Mouse (Mus musculus) gastrocnemius, postnatal 14 days (tissue): ENCODE data around the gene Grik2. TPM values are rescaled to one million over a fixed set of nuclear protein-coding genes. Genes with fewer than 3 reads are reported as not detected.

ENCODE experiments used
- DNase-seq: peaks from one replicate; pipeline ENCODE4 v3.0.0; 2021; ENCODE audit warnings: mixed read lengths
- intact Hi-C: fragments of 180-260 bp; cut with DNase I; formaldehyde crosslinking; loops from one replicate; pipeline ENCODE4 v1.15.1; 2025; ENCODE audit warnings: low total_unique reads
- total RNA-seq, 2 experiments: library from RNA; stranded (reverse); gene quantifications; 2 replicates each; pipeline ENCODE4 v1.2.3; 2021

Gene Grik2
- total RNA-seq, 2 experiments from 2014 or later: 0.44 to 0.49 TPM

DNA sequence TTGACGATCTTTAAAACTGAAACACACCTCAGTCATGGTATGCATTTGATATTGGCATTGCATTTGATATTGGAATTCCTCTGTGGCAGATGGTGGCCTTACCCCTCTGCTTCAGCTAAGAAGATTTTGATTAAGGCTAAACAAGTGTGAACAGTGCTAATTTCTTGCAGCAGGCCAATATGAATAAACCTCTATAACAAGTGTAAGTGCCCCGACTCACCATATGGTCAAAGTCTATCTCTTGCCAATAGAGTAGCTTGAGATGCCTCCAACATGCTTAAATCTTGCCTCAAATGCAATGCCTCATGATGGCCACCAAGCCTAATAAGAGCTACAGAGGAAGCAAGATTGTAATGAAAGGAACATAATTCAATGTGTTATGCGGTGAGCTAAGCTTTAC is 78.8 kb downstream of the Grik2 start:
- intact Hi-C loops: no loop called here
- no peak for DNase-seq

DNA sequence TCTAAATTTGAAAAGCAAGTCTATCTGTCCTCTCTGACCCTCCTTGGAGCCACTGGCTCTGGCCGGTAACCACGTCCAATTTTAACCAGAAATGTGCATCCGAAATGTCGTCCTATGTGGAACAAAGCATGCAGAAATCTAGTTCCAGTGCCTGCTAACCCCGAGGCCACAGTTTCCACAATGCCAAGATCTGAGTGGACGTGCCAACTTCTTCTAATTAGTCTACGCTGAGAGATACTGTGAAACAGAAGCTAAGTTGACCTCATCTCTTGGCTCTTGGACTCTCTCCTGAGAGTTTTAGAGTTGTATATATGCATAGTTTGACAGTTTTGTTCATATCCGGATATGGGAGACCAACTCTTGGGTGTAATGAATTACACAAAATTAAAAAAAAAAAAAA is 84.1 kb downstream of the Grik2 start:
- intact Hi-C loops: no loop called here
- no peak for DNase-seq

DNA sequence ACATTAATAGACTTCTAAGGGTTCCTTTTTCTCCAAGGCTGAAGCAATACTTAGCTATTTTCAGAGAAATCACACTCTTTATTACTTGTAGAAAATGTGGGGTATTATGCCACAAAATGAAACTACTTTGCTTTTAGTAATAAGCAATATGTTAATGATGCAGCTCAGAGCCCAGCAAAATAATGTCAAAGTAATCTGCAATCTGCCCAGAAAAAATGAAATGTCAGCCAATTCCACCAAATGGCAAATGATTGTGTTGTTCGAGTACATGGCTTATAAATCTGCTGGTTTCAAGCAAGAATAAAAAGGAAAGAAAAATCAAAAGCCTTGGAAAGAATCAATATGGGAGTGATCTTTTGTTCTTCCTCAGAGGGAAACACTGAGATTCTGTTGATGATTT is 136.2 kb downstream of the Grik2 start:
- intact Hi-C loops: no loop called here

DNA sequence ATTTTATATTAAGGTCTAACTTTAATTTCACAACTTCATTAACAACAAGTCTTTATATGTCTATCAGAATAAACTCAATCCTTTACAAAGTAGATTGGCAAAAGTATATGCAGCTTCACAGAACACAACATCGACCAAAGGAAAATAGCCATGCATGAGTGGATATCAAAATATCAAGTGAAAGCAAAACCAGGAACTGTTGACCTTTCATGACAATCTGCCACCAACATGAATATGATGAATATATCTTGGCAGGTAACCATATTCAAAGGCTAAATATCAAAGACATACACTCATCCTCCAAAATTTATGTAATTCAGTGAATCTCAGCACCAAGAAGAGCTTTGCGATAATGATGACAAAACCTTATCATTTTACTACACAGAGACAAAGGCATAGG is 141.4 kb downstream of the Grik2 start:
- DNase-seq: no peak
- intact Hi-C loops: no loop called here

More for the DNA sequence above, 136.2 kb downstream of the Grik2 start:
- no peak for DNase-seq

DNA sequence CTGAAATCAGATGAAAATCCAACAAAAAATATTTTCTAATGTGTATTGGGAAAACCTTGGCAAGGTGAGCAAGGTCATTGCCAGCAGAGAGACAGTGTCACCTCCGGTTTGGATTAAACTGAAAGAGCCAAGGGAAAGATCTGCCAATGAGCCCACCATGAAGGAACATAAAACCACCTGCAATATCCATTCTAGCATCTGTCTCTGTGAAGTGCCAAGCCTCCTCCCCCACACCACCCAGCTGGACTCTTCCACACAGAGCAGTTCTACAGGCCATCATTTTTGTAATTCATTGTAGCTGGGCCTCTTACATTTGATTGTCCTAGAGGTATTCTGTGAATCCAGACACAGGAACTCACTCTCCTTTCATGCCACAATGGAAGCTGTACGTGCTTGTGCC is 148.7 kb downstream of the Grik2 start:
- intact Hi-C loops: no loop called here
- no peak for DNase-seq

DNA sequence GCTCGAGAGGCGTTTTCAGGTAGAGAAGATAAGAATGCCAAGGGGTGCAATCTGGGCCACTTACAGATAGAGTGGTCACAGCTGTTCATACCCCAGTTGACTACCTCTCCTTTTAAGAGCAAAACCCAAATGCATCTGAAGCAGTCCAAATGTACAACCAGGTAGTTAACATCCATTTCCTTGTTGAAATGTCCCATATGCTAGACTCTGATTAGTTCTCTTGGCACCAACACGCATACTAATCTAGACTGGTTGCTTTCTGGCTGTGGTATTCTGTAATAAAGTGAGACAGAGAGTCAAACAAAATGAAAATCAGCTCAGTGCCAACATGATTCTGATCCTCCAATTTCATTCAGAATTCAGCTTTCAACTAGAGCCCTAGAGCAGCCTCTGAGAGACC is 164.6 kb downstream of the Grik2 start:
- intact Hi-C loops: no loop called here
- DNase-seq: no peak

DNA sequence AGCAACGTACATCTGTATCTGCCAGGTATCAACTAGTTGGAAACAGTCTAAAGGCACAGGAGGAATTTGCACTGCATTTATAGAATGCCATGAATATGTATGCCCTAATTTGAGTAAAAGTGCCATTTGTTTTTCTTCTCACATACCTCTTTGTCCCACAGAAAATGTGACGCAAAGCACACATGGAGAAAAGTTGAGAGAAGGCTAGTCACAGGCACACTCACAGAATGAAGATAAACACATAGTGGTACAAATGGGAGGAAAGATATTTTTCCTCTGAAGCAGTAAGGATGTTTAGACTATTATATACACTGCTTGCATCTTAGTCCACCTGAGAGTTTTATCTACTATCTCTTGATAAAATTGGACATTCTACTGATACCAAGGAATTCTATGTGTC is 190.9 kb downstream of the Grik2 start:
- intact Hi-C loops: no loop called here
- DNase-seq: no peak

DNA sequence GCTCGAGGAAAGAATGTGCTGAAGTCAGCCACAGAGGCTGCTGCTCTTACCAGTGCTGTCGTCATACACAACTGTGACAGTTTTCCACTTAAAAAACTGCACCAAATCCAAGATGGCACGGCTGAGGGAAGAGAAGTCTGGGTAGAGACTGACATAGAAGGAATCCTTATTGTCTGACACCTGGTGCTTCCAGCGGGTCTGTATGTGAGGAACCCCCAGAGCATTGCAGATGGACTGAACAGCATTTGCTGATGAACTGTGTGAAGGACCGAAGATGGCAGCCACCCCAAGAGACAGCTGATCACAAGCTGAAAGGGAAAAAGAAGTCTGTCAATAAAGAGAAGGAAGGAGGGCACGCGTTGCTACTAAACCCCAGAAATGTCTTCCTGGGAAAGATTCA is 215.1 kb downstream of the Grik2 start:
- intact Hi-C loops: no loop called here
- no peak for DNase-seq

DNA sequence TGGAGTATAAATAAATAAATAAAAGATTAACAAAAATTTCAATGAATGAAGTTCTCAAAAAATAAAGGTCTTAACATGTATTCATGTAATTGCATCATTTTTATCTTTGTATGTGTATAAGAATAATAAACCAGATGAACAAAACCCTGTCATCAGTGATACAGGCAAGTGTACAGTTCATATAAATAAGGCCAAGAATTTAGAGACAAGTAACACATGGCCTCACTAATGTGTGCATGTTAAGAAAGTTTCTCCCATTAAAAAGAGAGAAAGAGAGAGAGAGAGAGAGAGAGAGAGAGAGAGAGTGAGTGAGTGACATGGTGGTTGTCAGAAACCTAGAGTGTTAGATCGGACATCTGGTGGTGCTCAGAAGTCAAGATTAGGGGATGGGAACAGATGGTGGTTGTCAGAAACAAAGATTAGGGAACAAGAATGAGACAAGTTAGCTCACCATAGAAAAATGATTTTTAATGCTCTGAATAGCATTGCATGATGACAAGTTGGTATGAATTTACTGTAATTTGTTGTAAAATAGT is 228.6 kb downstream of the Grik2 start:
- no peak for DNase-seq
- intact Hi-C loops: no loop called here

DNA sequence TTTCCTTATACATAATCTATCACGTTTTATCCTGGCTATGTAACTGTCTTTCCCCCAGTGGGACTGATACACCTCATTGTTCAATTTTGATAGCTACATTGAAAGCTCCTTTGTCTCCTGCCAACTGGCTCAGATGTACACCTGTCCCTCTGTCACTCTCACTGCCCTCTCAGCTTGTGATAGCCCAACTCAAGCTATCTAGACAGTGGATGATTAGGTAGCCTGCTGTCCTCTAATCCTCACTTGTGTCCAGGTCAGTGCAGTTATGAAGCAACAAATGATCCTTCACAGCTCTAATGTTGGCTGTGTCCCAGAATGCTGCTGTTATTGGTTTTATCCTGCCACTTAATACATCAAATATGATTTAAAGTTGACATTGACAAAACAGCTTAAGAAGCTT is 246.3 kb downstream of the Grik2 start:
- intact Hi-C loops: no loop called here

DNA sequence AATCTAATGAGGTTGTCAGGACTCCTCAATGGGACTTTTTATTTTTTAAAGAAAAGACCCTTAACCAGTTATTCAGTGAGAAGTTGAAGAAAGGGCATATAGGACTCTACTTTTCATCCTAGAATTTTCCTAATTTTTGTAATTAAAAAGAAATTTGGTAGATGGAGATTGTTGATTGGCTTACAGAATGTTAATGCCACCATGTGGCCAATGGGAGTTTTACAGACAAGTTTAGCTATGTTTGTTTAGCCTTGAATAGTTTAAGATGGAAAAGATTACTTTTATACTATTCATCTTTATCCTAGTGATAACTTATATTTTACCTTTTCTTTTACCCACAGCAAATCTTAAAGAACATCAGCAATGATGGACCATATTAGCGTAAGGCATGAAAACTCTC is 268.8 kb downstream of the Grik2 start:
- no peak for DNase-seq
- intact Hi-C loops: no loop called here

More for the DNA sequence above, 246.3 kb downstream of the Grik2 start:
- no peak for DNase-seq

DNA sequence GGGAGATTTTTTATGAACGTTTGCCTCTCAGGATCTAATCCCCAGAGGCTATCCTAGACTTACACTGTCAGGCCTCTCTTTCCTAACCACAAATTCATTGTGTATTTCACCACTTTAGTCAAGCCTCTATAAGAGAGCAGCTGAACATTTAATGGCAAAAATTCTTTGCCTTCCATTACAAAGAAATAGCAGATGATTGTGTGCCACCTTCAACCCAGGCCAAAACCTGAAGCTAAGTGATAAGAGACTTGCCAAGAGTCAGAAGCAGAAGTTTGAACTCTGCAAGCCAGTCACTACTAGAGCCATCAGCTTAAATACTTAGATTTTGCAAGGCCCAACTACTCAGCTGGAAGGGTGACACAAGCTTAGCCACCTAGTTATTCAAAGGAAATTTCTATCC is 287.9 kb downstream of the Grik2 start:
- intact Hi-C loops: no loop called here
- no peak for DNase-seq

DNA sequence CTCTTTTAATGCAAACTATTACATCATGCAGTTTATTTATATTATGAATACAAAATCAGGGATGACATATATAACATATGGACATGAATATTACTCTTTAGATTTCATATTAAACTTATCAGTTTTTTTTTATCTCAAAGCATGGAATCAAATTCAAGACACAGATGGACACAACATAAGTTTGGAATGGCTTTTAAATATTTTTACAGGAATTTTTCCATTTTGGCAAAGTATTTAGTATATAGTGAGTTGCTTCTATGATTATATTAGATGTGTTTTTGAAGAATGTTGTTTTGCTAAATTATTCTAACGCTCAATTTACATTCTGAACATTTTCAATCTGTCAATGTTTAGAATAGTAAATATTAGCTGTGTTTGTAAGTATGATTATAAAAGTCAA is 291.3 kb downstream of the Grik2 start:
- intact Hi-C loops: no loop called here
- no peak for DNase-seq

DNA sequence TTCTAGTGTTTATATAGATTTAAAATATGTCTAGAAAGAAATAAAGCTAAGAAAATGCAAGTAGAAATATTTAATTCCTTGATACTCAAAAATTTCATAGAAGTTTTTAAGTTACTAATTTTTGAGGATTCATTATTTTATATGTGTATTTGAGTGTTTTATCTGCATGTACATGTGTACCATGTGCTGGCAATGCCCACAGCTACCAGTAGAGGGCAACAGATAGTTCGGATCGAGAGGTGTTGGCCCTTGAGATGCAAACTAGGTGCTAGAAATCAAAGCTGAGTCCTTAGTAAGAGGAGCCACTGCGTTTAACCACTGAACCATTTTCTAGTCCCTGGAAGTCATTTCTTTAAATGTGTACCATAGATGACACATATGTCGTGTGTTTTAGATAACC is 307.1 kb downstream of the Grik2 start:
- intact Hi-C loops: no loop called here
- no peak for DNase-seq

DNA sequence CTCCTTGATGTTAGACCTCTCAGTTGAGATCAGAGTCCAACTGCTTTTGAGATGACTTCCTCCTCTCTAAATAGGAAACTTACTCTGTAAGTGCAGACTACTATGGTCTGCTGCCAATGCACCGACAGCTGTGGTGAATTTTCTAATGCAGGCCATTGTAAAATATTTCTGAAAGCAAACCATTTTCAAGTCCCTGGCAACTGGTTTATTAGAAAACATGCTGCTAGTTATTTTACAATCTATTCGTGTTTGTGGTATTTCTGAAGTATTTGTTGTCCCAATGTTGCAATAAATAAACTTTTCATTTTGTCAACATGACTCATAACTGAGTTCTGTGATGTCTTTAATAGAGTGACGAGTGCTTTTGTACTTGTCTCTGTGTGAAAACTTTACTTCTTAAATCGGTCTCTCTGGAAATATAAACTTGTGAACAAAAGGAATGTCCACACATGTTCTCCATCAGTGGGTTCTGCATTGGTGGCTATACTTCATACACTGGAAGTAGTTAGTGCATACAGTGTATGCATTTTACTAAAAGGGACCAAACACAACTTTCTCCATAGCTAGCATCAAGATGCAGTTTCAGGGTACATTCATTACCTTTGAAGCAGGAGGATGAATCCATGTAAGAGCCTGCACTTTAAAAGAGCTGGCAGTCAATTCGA is 308.3 kb downstream of the Grik2 start:
- DNase-seq: no peak

DNA sequence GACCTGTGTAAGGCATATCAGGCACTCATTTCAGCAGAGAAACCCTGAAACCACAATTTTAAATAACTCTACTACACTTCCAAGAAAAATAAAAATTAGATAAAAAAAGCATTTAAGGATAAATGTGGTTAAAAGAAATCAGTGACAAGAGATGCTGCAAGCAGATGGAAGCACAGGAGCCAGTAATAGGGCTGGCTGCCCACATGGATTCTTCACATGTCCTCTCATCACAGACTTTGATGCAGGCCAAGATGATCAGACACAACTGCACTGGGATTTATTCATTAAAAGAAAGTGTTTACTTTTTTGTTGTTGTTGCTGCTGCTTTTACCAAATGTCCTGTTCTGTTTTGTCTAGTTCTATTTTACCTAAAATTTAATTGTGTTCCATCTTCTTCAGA is 315.0 kb downstream of the Grik2 start:
- intact Hi-C loops: no loop called here
- DNase-seq: no peak

More for the DNA sequence above, 308.3 kb downstream of the Grik2 start:
- intact Hi-C loops: no loop called here

DNA sequence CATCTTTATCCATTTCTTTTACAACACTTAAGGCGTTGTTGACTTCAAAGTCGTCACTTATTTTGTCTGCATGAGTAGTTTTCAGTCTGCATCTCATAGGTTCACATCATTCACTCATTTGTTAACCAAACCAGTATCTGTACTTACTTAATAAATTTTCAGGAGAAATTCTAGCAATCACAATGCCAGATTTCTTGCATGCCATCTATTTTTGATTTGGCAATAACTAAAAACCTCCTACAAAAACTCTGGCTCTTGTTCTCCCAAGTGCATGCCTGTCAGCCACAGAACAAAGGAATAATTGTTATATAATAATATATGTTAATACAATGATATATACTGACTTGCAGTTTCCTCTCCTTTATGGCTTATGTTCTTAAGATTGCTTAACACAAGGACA is 331.8 kb downstream of the Grik2 start:
- intact Hi-C loops: no loop called here
- DNase-seq: no peak

DNA sequence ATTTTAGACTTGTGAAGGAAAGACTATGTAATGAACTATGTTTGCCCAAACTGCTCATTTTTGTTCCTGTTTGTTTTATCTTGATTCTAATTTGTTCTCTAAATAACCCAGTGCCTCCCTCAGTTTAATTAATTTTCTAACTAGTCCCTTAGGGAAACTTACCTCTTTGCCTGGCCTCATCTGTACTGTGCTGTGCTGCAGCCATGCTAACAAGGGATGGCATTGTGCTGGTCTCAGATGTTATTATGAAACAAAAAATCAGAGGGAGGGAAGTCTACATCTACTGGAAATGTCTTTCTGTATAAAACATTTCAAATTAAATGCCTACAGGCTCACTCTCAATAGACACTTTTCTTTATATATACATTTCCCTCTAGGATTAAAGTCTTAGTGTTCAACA is 335.0 kb downstream of the Grik2 start:
- intact Hi-C loops: no loop called here
- no peak for DNase-seq

DNA sequence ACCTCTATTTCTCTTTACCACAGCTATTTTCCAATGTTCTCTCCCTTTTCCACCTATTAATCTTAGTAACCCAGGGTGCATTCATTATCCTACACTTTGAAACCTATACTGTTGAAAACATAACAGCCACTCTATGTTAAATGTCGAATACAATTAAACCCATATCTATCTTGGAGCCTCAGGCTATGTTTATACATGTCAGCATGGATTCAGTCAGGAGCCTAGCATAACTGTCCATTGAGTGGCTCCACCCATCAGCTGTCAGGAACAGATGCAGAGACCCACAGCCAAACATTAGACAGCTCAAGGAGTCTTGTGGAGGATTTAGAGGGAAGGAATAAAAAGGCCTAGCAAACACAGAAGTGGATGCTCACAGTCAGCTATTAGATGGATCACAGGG is 347.2 kb downstream of the Grik2 start:
- intact Hi-C loops: no loop called here
- DNase-seq: no peak

DNA sequence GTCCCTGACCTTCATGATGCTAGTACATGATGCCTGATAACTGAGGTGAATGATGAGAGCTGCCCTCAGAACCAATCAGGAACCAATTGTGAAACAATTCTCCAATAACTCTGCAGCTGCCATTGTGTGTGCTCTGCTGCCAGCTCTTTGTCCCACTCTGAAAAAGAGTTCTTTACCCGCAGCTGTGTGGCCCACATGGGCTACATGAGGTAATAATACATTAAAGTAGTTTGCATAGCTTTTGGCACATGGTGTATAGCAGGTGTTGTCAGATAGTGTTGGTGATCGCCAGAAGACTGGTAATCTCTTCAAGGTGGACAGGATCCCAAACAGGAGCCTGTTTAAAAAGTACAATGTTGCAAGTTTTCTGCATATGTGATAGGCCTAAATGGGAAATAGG is 351.5 kb downstream of the Grik2 start:
- DNase-seq: no peak
- intact Hi-C loops: no loop called here

DNA sequence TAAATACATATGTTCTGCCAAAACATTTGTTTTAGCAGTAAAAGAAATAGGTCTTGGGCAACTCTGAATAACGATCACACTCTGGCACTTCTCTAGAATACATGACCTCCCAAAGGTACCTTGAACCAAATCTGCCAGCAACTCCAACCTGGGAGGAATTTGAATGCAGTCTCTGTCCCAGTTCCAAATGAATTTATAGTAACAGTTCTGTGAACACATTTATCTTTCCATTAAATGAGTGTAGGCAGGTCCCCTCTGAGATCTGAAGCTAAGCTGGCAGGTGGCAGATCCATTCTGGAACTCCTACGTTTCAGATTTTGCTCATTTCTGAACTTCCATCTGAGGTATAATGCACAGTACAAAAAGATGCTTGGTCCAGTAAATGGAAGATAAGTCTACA is 352.3 kb downstream of the Grik2 start:
- intact Hi-C loops: no loop called here
- no peak for DNase-seq

DNA sequence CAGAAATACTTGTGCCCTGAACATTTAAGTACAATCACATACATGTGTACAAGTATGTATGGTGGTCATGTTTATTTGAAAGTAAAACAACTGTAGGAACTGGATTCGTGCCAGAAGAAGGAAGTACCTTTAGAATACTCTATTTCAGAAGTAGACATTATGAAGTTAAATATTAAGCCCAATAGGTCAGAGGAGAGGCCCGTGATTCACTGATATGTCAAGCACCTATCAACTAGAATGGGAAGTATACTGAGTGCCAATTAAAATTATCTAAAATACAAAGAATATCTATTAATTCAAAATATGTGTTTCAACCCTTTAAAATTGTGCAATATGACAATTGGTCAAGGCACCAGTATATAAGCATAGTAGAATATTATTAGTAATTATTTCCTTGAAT is 355.7 kb downstream of the Grik2 start:
- intact Hi-C loops: no loop called here
- DNase-seq: no peak
